Mouse (Mus musculus): ENCODE results near the gene Setd5.

The Setd5 gene

DNA sequence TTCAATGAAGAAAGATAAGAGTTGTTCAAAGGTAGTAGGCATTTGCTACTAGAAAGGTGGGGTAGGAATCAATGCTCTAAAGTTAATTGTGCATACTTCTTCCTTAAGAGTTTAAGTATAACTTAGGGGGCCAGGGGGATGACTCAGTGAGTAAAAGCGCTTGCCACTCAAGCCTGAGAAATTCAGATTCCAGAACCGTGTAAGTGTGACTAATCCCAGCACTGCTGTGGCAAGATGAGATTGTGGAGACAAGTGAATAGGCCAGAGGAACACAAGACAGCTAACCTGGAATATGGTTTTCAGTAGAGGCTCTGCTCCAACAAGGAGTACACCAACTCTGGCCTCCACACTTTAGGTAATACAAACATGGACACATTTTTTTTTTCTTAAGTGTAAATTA is 56.2 kb downstream of the Setd5 start:
- no peak for DNase-seq (ENCODE audit: low read depth, low spot score)

DNA sequence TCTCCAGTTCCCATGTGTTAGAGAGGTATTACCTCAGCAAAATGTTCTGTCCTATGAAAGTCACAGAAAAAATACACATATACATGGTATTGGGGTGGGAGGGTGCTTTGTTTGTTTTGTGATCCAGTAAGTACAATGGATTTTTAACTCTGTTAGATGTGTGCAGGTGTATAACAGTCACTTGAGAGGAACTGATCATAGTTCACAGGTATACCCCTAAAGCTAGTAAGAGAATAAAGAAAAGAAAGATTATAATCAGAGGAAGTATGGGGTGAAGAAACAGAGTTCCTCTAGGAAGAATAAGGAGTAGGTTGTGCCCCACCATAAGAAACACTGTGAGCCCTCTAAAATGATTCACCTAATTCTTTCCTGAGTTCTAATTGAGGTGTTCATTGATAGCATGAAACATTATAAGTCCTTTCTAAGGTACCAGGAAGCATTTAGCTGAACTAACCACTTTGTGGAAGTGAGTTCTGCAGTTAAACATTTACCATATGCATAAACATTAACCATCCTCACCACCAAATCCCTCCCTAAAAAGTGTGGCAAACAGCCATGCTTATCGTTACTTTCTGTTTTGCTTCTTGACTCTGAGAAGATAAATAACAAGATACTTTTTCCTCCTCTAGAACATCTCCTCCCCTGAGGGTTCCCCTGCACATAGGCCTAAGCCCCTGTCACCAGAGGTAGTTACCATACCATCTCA is 64.4 kb downstream of the Setd5 start:
- no peak for DNase-seq (ENCODE audit: low read depth, low spot score)

DNA sequence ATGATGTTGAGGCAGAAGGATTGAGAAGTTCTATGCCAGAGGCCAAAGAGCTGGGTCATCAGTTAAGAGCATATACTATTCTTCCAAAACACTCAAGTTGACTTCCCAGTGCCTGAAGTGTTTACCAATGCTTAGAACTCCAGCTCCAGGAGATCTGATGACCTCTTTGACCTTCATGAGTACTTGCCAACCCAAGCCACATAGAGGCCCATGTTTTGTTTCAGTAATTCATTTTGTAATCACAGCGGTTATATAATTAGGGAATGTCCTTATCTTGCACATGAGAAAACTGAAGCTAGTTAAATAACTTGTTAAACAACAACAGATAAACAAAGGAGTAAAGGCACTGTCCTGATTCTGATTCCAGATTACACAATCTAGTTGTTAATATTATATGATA is 67.6 kb downstream of the Setd5 start:
- DNase-seq (ENCODE audit: low read depth, low spot score): no peak

DNA sequence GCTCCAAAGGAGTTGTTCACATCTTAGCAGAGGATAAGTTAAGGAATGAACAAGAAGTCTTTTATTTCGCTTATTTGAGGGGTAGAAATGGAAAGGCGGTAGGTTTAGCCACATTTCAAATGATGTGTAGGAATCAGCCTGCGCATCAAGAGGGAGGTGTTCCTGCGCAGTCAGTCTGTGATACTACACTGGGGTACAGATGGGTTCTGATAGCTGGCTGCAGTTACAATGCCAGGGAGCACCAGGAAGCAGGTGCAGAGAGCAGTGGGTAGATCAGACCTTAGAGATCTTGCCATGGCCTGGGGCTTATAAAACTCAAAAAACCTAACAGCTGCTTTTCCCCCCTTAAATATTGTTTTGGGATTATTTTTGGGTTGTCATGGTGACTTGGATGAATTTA is 68.1 kb downstream of the Setd5 start:
- DNase-seq (ENCODE audit: low read depth, low spot score): no peak

GRCm38 (mm10) chr6:113154071-113154470 is 76.9 kb downstream of the Setd5 start:
- no peak for DNase-seq (ENCODE audit: low read depth, low spot score)

DNA sequence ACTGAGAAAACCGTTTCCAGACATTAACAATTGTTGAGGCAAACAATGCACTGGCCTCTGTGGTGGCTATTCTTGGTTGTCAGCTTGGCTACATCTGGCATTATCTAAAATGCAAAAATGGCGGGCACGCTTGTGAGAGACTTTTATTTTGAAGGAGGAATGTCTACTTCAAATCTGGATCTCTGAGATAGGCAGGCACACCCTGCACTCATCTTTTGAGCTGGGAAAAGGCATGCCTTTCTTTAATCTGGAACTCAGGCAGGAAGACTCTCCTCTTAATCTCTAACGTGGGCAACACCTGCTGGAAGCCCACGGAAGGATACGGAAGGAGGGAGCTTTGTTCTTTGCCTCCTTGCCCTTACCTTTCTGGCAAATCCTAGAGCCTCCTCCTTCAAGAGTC is 77.7 kb downstream of the Setd5 start:
- no peak for DNase-seq (ENCODE audit: low read depth, low spot score)

- no peak for DNase-seq (ENCODE audit: low read depth, low spot score)
Measured at GRCm38 (mm10) chr6:113156064-113156463, 78.9 kb downstream of the Setd5 start.

DNA sequence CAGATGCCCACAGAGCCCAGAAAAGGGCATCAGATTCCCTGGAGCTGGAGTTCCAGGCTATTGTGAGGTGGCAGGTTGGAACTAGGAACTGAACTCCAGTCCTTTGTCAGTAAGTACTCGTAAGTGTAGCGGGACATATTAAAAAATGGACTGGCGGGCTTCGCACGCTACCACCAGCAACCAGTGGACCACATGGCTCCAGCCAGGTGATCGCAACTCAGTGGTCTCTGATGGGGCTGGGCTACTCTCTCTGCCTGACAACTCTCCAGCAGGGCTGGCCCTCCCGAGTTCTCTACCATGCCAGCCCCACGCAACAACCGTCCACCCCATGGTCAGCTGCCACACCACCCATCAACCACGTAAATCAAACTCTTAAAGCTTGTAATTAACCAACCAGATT is 82.9 kb downstream of the Setd5 start:
- no peak for DNase-seq (ENCODE audit: low read depth, low spot score)

- DNase-seq (ENCODE audit: low read depth, low spot score): no peak
Measured at GRCm38 (mm10) chr6:113161982-113162381, 84.8 kb downstream of the Setd5 start.

- no peak for DNase-seq (ENCODE audit: low read depth, low spot score)
Measured at GRCm38 (mm10) chr6:113163513-113163912, 86.3 kb downstream of the Setd5 start.

- DNase-seq (ENCODE audit: low read depth, low spot score): no peak
Measured at GRCm38 (mm10) chr6:113166661-113167251, 89.6 kb downstream of the Setd5 start.

GRCm38 (mm10) chr6:113168316-113168975 is 91.3 kb downstream of the Setd5 start:
- DNase-seq (ENCODE audit: low read depth, low spot score): no peak

GRCm38 (mm10) chr6:113169852-113170251 is 92.7 kb downstream of the Setd5 start:
- no peak for DNase-seq (ENCODE audit: low read depth, low spot score)

GRCm38 (mm10) chr6:113170651-113171050 is 93.5 kb downstream of the Setd5 start:
- DNase-seq (ENCODE audit: low read depth, low spot score): no peak

DNA sequence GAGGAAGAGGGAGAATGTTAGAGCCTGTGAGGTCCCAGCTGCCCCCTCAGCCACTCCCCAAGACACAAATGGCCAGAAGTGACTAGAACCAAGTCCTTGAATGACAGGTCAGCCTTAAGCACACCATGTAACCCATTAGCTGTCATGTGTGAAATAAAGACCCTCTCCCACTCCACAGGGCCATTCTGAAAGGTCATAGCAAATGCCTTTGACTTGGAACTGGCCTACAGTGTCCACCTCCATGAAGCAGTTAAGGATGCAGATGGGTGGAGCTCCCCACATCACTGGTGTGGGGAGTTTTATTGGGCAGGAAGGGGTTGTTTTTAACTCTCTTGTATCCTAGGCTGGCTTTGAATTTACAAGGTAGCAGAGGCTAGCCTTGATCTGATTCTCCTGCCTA is 94.8 kb downstream of the Setd5 start:
- no peak for DNase-seq (ENCODE audit: low read depth, low spot score)

DNA sequence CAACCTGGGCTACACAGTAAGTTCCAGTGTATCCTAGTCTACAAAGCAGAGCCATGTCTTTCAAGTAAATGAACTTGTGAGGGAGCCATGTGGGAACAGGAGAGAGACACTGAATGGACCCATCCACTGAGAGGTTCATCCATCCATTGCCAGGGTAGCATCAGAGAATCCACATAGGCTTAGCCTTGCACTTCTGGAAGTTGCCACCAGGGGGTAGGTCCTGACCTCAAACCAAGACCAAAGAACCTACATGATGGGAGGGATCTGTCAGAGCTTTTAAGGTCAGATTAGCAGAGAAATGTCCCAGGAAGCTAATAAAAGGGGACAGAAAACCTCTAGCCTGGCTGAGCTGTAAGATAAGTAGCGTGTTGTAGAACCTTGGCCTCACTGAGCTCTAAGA is 95.4 kb downstream of the Setd5 start:
- DNase-seq (ENCODE audit: low read depth, low spot score): peak; percentile 44

DNA sequence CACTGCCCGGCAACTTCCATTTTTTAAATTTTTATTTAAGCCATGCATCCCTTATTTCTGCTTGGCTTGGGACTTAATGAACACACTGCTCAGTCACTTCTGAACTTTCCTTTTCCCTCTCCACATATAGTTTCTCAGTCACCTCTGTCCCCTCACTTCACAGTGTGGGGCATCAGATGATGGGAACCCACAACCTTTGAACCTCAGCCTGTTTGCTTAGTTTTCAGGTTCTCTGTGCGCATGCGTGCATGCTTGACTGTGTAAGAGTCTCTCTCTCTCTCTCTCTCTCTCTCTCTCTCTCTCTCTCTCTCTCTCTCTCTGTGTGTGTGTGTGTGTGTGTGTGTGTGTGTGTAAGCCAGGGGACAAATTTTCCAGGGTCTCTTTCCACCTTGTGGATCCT is 98.3 kb downstream of the Setd5 start:
- DNase-seq (ENCODE audit: low read depth, low spot score): no peak

DNA sequence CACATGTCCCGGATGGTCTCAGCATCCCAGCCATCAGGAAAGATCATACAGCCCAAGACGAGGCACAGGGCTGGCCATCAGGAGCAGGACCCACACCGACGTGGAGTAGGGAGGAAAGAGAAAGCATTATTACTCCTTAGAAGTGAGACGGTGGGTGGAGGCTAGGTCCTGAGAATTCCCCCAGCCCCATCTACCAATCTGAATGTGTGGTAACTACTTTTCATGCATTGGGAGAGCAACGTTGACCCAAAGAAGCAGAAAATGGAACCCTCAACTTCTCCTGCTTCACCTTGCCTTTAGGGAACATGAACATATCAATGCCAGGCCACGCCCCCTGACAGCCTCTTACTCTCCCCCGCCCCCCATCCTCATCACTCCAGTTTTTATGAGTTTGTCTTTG is 99.4 kb downstream of the Setd5 start:
- DNase-seq (ENCODE audit: low read depth, low spot score): no peak

- no peak for DNase-seq (ENCODE audit: low read depth, low spot score)
Measured at GRCm38 (mm10) chr6:113178286-113179194, 101.4 kb downstream of the Setd5 start.

DNA sequence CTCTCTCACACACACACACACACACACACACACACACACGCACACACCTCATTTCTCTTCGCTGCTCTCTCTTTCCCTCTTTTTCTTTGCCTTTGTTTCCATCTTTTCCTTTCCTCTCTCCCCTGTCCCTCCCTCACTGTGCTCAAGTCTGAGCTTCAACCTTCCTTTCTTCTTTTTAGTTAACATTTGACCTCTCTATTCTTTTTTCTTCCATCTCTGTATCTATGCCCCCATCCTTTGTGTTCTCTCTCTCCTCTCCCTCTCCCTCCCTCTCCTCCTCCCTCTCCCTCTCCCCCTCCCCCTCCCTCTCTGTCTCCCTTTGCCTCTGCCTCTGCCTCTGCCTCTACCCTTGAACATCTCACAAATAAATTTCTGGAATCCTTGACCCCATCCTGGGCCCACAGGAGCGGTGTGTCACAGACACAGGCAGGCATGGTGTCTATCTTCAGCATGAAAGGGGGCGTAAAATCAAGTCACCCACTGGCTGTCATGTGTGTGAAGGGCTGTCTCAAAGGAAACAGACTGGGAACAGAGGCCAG is 102.1 kb downstream of the Setd5 start:
- no peak for DNase-seq (ENCODE audit: low read depth, low spot score)

GRCm38 (mm10) chr6:113184163-113184562 is 107.0 kb downstream of the Setd5 start:
- no peak for DNase-seq (ENCODE audit: low read depth, low spot score)

Data from embryo, embryonic 11.5 days (tissue).